Mouse (Mus musculus) right cerebral cortex, adult 18-20 months (tissue): ENCODE results near the gene Tppp3.

Source experiments
- DNase-seq: peaks from one replicate; pipeline ENCODE4 v3.0.0; 2022; ENCODE audit warnings: mixed read lengths

The Tppp3 gene

GRCm38 (mm10) chr8:105484030-105484368 lies 12.7 kb upstream of the Tppp3 start:
- no peak for DNase-seq

- DNase-seq, result no peak
Observed at GRCm38 (mm10) chr8:105483212-105484029, 12.1 kb upstream of the Tppp3 start.

- no peak for DNase-seq
Observed at GRCm38 (mm10) chr8:105482123-105482522, 10.8 kb upstream of the Tppp3 start.

GRCm38 (mm10) chr8:105481453-105481852 lies 10.1 kb upstream of the Tppp3 start:
- DNase-seq, result no peak

- no peak for DNase-seq
Observed at GRCm38 (mm10) chr8:105481013-105481412, 9.7 kb upstream of the Tppp3 start.

- no peak for DNase-seq
Observed at GRCm38 (mm10) chr8:105477792-105478191, 6.5 kb upstream of the Tppp3 start.

GRCm38 (mm10) chr8:105476628-105477413 lies 5.5 kb upstream of the Tppp3 start:
- no peak for DNase-seq

GRCm38 (mm10) chr8:105476161-105476560 lies 4.8 kb upstream of the Tppp3 start:
- DNase-seq, result no peak

GRCm38 (mm10) chr8:105475742-105476141 lies 4.4 kb upstream of the Tppp3 start:
- DNase-seq, result no peak

- no peak for DNase-seq
Observed at GRCm38 (mm10) chr8:105475254-105475653, 3.9 kb upstream of the Tppp3 start.

- no peak for DNase-seq
Observed at GRCm38 (mm10) chr8:105474680-105475079, 3.4 kb upstream of the Tppp3 start.

GRCm38 (mm10) chr8:105473816-105474606 lies 2.7 kb upstream of the Tppp3 start:
- DNase-seq, result no peak

- DNase-seq, result no peak
Observed at GRCm38 (mm10) chr8:105472983-105473382, 1.7 kb upstream of the Tppp3 start.

GRCm38 (mm10) chr8:105472414-105472932 lies 1.1 kb upstream of the Tppp3 start:
- DNase-seq, result no peak

GRCm38 (mm10) chr8:105470681-105471313 lies 529 bp downstream of the Tppp3 start:
- no peak for DNase-seq

GRCm38 (mm10) chr8:105470262-105470661 lies 1.1 kb downstream of the Tppp3 start:
- no peak for DNase-seq

GRCm38 (mm10) chr8:105469816-105470215 lies 1.5 kb downstream of the Tppp3 start:
- DNase-seq, result no peak

GRCm38 (mm10) chr8:105469041-105469695 lies 2.2 kb downstream of the Tppp3 start:
- DNase-seq, result peak; percentile 68

GRCm38 (mm10) chr8:105468002-105468720 lies 3.2 kb downstream of the Tppp3 start:
- no peak for DNase-seq

GRCm38 (mm10) chr8:105467396-105467985 lies 3.8 kb downstream of the Tppp3 start:
- DNase-seq, result no peak
